Mouse (Mus musculus): ENCODE results near the gene H2-K1. TPM values are rescaled to one million over a fixed set of nuclear protein-coding genes. Genes with fewer than 3 reads are reported as not detected.
"Not testable (repeated sequence)": the region's sequence is repeated elsewhere in the genome, so short reads cannot be mapped to it uniquely, and the experiment has no call there.

The H2-K1 gene
- polyA plus RNA-seq, 1 experiment from 2014 or later = 82.2 TPM

GRCm38 (mm10) chr17:33954646-33955554 lies 45.2 kb downstream of the H2-K1 start:
- Histone ChIP-seq H3K4me2 (ENCODE audit: low read length) (peak overlapping the region; percentile 80), H3K36me3 (ENCODE audit: insufficient read depth, low read length) (peaks cover 30% of the 10 kb centered on the region), H3K9me3 (replicated peaks; ENCODE audit: low read length) (no peaks in the 10 kb centered on the region), H3K9ac (ENCODE audit: low read depth, low read length) (peak overlapping the region; percentile 94), H3K4me1 (replicated peaks; ENCODE audit: insufficient read depth, low read length) (peaks cover 29% of the 10 kb centered on the region), H3K27ac (peak overlapping the region; percentile 91), H3K4me3 (replicated peaks; ENCODE audit: low read depth, low read length) (peak overlapping the region; percentile 94), H3K27me3 (ENCODE audit: insufficient read depth, low read length) (no peaks in the 10 kb centered on the region)
- ATAC-seq (replicated peaks; ENCODE audit: low FRiP score, low read depth) (no peak; the same call in 1 of the 2 replicates), DNase-seq (ENCODE audit: low spot score) (peak; percentile 42)
- TF ChIP-seq CTCF (IDR thresholded peaks at IDR 0.05; ENCODE audit: low read depth) = no peak
- under 1% methylated on average over 33 of the region's 33 CpGs for WGBS

DNA sequence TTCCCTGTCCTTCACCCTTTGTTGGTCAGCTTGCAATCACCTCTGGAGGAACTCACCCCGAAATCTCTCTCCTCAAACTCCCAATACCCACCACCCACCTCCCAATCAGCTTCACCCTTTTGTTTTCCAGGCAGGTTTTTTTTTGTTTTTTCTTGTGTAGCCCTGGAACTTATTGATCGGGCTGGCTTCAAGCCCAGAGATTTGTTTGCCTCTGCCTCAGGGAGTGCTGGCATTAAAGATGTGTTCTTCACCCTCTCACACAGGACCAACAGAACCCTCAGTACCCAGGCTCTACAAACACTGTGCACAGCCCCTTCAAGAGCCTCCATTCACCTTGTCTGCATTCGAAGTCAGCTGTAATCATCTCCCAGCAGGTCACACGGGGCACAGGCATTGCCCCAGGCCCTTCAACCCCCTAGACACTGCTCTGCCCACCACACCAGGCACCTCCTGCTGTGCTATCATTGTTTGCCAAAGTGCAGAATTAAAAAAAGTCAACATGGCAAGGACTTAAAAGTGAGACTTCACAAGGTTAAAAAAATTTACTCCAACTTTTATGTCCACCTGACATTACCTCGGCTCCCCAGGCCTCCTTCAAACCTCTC lies 46.1 kb downstream of the H2-K1 start:
- DNase-seq (ENCODE audit: low spot score) = no peak
- 37% methylated on average over 5 of the region's 5 CpGs for WGBS

GRCm38 (mm10) chr17:33953310-33953709 lies 46.8 kb downstream of the H2-K1 start:
- no peak overlapping the region for H3K4me3 ChIP-seq (replicated peaks; ENCODE audit: low read depth, low read length)
- H3K9ac ChIP-seq (ENCODE audit: low read depth, low read length) = peak overlapping the region; percentile 35; the same call in 1 of the 2 replicates
- WGBS = 78% methylated on average over 3 of the region's 3 CpGs
- DNase-seq (ENCODE audit: low spot score) (no peak), ATAC-seq (replicated peaks; ENCODE audit: low FRiP score, low read depth) (no peak)
- no peaks in the 10 kb centered on the region for H3K9me3 ChIP-seq (replicated peaks; ENCODE audit: low read length)
- peaks cover 23% of the 10 kb centered on the region; the same call in 1 of the 2 replicates for H3K36me3 ChIP-seq (ENCODE audit: insufficient read depth, low read length)
- TF ChIP-seq CTCF (IDR thresholded peaks at IDR 0.05; ENCODE audit: low read depth) = no peak
- H3K27ac ChIP-seq = no peak overlapping the region
- H3K4me2 ChIP-seq (ENCODE audit: low read length) = no peak overlapping the region
- H3K4me1 ChIP-seq (replicated peaks; ENCODE audit: insufficient read depth, low read length) = peaks cover 29% of the 10 kb centered on the region
- no peaks in the 10 kb centered on the region for H3K27me3 ChIP-seq (ENCODE audit: insufficient read depth, low read length)

More for the DNA sequence above, 46.1 kb downstream of the H2-K1 start:
- no peak for TF ChIP-seq CTCF (IDR thresholded peaks at IDR 0.05; ENCODE audit: low read depth)
- Histone ChIP-seq H3K4me2 (ENCODE audit: low read length) (peak overlapping the region; percentile 80), H3K4me1 (replicated peaks; ENCODE audit: insufficient read depth, low read length) (peaks cover 29% of the 10 kb centered on the region), H3K36me3 (ENCODE audit: insufficient read depth, low read length) (peaks cover 27% of the 10 kb centered on the region), H3K27me3 (ENCODE audit: insufficient read depth, low read length) (no peaks in the 10 kb centered on the region), H3K9me3 (replicated peaks; ENCODE audit: low read length) (no peaks in the 10 kb centered on the region), H3K27ac (peak overlapping the region; percentile 91; the same call in 1 of the 2 replicates), H3K4me3 (replicated peaks; ENCODE audit: low read depth, low read length) (peak overlapping the region; percentile 94), H3K9ac (ENCODE audit: low read depth, low read length) (peak overlapping the region; percentile 94)
- no peak for ATAC-seq (replicated peaks; ENCODE audit: low FRiP score, low read depth)

GRCm38 (mm10) chr17:33952879-33953278 lies 47.3 kb downstream of the H2-K1 start:
- ATAC-seq (replicated peaks; ENCODE audit: low FRiP score, low read depth) = no peak
- no peak overlapping the region for H3K4me2 ChIP-seq (ENCODE audit: low read length)
- H3K9ac ChIP-seq (ENCODE audit: low read depth, low read length) = 0 out of 2 replicates have a peak overlapping the region, but pooled peaks have one; percentile 35

DNA sequence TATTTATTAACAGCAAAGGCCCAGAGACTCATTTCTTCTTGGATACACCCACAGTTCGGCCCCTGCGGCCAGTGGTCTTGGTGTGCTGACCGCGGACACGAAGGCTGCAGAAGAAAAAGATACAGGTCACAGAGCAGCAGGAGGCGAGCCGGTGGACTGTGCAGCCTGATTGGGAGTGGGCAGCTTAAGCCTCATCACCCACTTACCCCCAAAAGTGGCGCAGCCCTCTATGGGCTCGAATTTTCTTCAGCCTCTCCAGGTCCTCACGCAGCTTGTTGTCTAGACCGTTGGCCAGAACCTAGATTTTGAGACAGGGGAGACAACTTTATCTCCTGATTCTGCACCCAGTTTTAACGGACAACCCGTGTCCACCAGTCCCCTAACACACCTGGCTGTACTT lies 48.1 kb downstream of the H2-K1 start:
- 65% methylated on average over 13 of the region's 13 CpGs for WGBS
- ATAC-seq (replicated peaks; ENCODE audit: low FRiP score, low read depth); DNase-seq (ENCODE audit: low spot score); H3K27me3 ChIP-seq (ENCODE audit: insufficient read depth, low read length); H3K9ac ChIP-seq (ENCODE audit: low read depth, low read length); H3K9me3 ChIP-seq (replicated peaks; ENCODE audit: low read length): not testable (repeated sequence)
- H3K36me3 ChIP-seq (ENCODE audit: insufficient read depth, low read length) = peaks cover 25% of the 10 kb centered on the region; the same call in 1 of the 2 replicates
- 0 out of 2 replicates have a peak overlapping the region, but pooled peaks have one; percentile 43 for H3K4me3 ChIP-seq (replicated peaks; ENCODE audit: low read depth, low read length)
- H3K27ac ChIP-seq = peak overlapping the region; percentile 89; the same call in 1 of the 2 replicates
- H3K4me1 ChIP-seq (replicated peaks; ENCODE audit: insufficient read depth, low read length) = peaks cover 29% of the 10 kb centered on the region
- H3K4me2 ChIP-seq (ENCODE audit: low read length) = peak overlapping the region; percentile 86; the same call in 1 of the 2 replicates

More at GRCm38 (mm10) chr17:33952879-33953278, 47.3 kb downstream of the H2-K1 start:
- DNase-seq (ENCODE audit: low spot score) = no peak
- Histone ChIP-seq H3K27me3 (ENCODE audit: insufficient read depth, low read length) (no peaks in the 10 kb centered on the region), H3K4me3 (replicated peaks; ENCODE audit: low read depth, low read length) (no peak overlapping the region), H3K36me3 (ENCODE audit: insufficient read depth, low read length) (peaks cover 25% of the 10 kb centered on the region; the same call in 1 of the 2 replicates), H3K9me3 (replicated peaks; ENCODE audit: low read length) (no peaks in the 10 kb centered on the region), H3K27ac (no peak overlapping the region), H3K4me1 (replicated peaks; ENCODE audit: insufficient read depth, low read length) (peaks cover 29% of the 10 kb centered on the region)
- TF ChIP-seq CTCF (IDR thresholded peaks at IDR 0.05; ENCODE audit: low read depth) = no peak
- WGBS = 82% methylated on average over 4 of the region's 4 CpGs

Data from kidney, postnatal 0 days (tissue).